Mouse (Mus musculus) left cerebral cortex, postnatal 25 days (tissue): ENCODE data around the gene Gatad2a. TPM values are rescaled to one million over a fixed set of nuclear protein-coding genes. Genes with fewer than 3 reads are reported as not detected.
A peak's percentile ranks its signal among the peaks of the same experiment; 100 is the strongest.

Experiments
- DNase-seq, 2 experiments: peaks; one replicate each; pipeline ENCODE4 v3.0.0; 2022; ENCODE audit warnings: low spot score in 2 of 2, mixed read lengths in 1 of 2
- intact Hi-C: fragments of 180-260 bp; cut with DNase I; formaldehyde crosslinking; loops from one replicate; pipeline ENCODE4 v1.15.1; 2025
- total RNA-seq, 2 experiments: library from RNA; stranded (reverse); gene quantifications; 2 replicates each; pipeline ENCODE4 v1.2.3; 2021

Gene Gatad2a
- total RNA-seq, 2 experiments from 2014 or later: 24.0 to 27.9 TPM

DNA sequence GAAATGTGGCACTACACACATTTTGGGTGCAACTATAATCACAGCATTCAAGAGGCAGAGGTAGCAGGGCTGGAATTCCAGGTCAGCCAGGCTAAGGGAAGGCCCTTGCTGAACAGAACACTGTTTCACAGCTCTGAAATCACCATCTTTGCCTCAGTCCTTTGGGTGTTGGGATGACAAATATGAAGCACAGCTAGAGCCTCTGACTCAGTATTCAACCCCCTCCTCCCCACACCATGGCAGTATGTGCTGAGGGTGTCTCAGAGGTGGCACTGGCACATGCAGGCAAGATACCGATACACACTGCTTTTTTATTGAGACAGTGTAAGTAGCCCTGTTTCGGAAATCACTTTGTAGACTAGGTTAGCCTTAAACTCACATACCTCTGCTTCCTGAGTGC is 89.9 kb downstream of the Gatad2a start:
- peak in 1 of 2 experiments; percentile 52 for DNase-seq
- intact Hi-C loops: no loop called here

DNA sequence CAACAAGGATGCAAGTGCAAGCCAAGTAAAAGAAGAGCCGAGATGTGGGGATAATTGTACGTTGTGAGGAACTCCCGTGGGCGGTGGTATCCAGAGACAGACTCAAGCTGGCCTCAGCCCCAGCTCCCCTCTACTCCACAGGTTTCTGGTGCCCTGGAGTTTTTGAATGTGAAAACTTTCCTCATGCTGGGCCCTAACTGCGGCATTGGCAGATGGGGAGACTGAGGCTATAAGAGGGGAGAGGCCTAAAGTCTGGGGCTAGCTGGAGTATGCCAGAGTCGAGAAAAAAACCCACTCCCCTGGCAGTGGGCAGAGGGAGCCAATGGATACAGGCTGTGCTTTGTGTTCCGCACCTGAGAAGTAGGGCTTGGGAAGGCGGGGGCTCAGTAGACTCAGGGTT is 92.1 kb downstream of the Gatad2a start:
- intact Hi-C loops: loop anchor here (5.0 kb wide), 1 partner anchor 308 kb away; the partner anchor contains the start of gene Slc25a42
- no peak for DNase-seq

- intact Hi-C loops: loop anchor here (5.0 kb wide), 1 partner anchor 309 kb away; the partner anchor contains the start of gene Slc25a42
- DNase-seq: peak; percentile 99 to 100
Observed at GRCm38 (mm10) chr8:69903063-69903542, 93.1 kb downstream of the Gatad2a start.

- intact Hi-C loops: loop anchor here (5.0 kb wide), 1 partner anchor 310 kb away; the partner anchor contains the start of gene Slc25a42
- DNase-seq: no peak
Observed at GRCm38 (mm10) chr8:69902163-69903062, 93.8 kb downstream of the Gatad2a start, which contains the start of the genes Tssk6, Ndufa13 and Yjefn3. TSS of gene Tssk6 (plus strand) at chr8:69902184. TSS of gene Ndufa13 (minus strand) at chr8:69902558. TSS of gene Yjefn3 (minus strand) at chr8:69902712.

DNA sequence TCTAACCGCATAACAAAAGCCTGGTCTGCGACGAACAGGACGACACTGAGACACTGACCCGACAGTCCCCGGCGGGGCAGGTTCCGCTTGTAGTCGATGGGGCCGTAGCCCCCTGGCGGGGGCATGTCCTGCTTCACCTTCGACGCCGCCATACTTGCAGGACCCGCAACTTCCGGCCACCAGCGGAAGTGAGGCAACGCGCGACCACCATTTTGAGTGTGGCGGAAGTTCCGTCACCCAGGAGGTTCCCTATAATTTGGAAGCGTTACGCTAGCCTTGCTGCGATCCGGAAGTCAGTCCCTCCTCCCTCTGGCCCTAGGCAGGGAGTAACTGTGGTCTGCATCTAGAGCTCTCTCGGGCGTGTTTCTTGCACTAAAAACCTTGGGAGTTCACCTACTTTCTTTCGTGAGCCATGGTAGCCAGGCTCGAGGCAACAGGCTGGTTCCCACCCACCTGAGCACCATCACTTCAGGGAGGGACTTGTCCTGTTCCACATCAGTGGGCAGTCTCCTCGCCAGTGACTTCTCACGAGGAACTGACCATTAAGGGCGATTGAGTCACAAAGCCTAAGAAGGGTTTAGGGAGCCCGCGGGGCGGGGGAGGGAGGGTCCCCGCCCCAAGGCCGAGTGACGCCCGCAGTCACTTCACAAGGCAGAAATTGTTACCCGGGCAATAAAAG is 94.6 kb downstream of the Gatad2a start:
- intact Hi-C loops: loop anchor here (5.0 kb wide), 1 partner anchor 311 kb away; the partner anchor contains the start of gene Slc25a42
- peak; percentile 97 to 98 for DNase-seq

DNA sequence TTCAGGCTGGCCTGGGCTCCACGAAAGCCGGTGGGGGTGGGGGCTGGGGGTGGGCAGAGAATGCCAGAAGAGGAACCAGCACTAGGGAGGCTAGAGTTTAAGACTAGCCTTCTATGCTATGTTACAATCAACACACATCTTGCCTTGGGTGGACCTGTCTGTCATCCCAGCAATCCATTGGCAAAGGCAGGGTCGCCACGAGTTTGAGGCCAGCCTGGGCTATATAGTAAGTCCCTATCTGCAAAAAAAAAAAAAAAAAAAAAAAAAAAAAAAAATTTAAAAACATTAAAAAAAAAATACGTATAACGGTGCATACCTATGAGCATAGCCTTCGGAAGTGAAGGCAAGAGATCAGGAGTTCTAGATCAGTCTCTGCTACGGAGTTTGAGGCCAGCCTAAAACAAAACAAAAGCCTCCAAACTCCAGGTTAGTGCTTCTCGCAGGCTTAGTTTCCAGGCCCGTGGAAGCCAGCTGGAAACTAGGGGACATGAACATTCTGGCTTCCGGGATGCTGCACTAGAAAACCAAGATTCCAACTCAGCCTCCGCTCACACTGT is 95.2 kb downstream of the Gatad2a start:
- no peak for DNase-seq
- intact Hi-C loops: loop anchor here (5.0 kb wide), 1 partner anchor 311 kb away; the partner anchor contains the start of gene Slc25a42

GRCm38 (mm10) chr8:69899876-69900275 is 96.3 kb downstream of the Gatad2a start:
- intact Hi-C loops: loop anchor here (5.0 kb wide), 1 partner anchor 312 kb away; the partner anchor contains the start of gene Slc25a42
- no peak for DNase-seq

- no peak for DNase-seq
- intact Hi-C loops: no loop called here
Observed at GRCm38 (mm10) chr8:69897857-69898256, 98.3 kb downstream of the Gatad2a start.

DNA sequence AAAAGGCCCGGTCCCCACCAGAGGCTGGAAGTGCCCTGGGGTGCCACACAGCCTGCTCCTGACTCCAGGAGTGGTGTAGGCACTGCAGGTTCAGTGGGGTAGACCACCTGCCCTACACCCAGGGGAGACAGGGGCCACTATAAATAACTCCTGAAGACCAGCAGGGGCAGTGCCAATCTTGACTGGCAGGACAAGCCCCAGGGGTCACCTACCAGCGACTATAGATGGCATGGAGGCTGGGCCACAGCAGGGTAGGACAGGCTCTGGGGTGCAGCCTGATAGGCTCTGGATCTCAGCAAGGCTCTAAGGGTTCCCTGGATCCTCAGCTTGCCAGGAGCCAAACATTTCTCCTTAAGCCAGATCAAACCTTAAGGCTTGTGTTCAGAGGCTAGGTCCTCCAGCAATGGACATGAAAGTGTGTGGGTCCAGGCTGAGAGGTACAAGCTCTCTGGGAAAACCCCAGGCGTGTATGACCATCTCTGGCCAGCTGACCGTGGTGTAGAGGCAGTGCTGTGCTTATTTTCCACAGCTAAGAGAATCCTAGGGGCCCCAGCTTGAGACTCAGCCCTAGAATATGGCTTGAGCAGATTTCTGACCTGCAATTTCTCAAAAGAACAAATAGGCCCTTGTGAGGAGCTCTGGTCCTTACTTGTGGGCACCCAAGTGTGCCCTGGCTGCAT is 100.3 kb downstream of the Gatad2a start:
- DNase-seq: no peak
- intact Hi-C loops: no loop called here

DNA sequence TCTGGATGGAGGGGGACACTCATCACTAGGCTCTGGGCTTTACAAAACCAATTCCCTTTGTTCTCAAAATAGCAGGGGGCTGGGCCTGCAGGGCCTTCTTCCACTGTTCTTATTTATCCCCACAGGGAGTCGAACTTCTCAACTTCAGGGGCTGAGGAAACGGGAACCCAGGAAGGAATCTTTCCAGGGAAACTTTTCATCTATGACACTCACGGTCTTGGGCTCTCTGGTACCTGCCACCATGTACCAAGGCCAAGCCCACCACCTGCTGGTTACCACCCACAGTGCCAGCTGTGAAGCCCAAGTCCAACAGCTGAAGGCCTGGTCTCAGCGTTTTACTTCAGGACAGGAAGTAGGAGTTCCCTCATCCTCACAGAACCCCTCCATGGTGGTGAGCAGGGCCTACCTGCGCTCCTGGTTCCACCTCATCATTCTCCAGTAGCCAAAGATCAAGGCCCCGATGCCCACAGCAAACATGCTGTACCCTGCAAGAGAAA is 101.3 kb downstream of the Gatad2a start:
- DNase-seq: no peak
- intact Hi-C loops: no loop called here

DNA sequence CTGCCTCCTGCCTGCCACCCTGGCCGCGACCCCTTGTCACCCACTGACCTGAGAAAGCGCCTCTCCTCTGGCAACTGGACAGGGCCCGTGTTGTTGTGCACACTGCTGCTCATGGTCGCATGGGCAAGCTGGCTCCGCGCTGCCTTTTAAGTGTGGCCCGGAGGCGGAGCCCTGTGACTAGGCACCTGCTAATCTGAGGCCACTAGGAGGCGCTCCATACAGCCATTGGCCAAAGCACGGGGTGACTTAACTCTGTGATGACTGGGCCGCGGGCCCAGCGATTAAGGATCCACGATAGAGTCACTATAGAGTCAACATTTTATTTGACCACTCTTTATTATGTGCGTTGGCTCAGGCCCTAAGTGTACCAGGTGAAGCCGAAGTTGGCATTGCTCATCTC is 102.3 kb downstream of the Gatad2a start:
- DNase-seq: peak; percentile 48 to 56
- intact Hi-C loops: no loop called here

DNA sequence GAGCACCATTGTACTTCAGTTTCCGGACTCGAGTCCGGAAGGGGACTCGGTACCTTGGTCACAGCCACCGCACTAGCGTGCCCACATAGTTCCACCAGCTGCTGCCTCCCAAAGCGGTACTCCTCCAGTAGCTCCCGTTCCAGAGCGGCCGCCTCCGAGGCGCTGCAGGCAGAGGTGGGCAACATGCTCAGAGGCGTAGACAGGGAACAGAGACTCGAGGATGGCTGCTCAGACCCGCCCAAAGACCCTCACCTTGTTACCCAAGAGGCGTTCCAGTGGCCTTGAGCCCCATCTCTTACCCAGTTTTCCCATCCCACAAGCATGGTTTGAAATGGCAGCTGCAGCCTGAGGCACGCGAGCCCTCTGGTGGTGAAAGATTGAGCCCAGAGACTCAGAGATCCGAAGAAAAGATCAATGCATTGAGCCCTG is 105.4 kb downstream of the Gatad2a start:
- intact Hi-C loops: no loop called here
- DNase-seq: peak; percentile 71 to 83

DNA sequence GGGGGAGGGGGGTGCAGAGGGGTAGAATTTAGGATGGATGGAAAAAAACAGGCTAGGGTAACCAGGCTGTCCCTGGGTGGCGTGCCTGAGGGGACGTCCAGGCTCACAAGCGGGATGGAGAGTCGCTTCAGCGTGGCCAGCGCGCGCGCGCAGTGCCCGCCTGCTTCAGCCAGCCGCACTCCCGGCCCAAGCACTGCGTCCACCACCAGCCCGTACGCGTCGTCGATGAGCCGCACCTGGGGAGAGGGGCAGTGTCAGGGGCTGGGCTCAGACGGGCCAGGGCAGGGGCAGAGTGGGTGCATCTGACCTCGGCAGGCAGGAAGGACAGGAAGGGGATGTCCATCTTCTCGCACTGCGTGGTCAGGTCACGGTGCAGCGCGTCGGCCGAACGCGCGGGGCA is 107.3 kb downstream of the Gatad2a start:
- intact Hi-C loops: no loop called here
- DNase-seq: no peak

DNA sequence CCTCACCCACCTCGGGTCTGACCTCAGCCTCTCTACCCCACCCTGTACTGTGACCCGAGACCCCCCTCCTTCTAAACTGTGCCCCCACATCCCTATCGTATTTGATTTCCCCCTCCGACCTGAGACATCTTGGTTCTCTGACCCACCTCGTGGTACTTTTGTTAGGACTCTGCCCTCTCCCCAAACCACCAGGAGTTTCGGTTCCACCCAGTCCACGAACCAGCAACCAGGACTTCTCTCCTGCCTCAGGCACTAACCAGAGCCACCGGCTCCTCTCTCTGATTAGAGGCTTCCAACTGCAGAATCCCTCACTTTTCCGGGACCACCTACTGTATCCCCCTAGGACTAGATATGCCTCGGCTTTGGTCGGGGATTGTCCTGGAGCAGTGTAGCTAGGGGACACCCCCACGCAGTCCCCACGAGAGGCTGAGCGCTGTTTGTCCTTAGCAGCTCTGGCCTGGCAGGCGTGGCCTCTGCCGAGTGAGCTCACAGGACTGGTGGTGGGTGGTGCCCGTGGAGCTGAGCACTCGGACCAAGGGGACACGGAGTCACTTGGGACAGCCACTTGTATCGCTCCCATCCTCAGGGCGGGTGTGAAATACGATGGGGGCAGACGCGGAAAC is 107.8 kb downstream of the Gatad2a start:
- no peak for DNase-seq
- intact Hi-C loops: no loop called here

DNA sequence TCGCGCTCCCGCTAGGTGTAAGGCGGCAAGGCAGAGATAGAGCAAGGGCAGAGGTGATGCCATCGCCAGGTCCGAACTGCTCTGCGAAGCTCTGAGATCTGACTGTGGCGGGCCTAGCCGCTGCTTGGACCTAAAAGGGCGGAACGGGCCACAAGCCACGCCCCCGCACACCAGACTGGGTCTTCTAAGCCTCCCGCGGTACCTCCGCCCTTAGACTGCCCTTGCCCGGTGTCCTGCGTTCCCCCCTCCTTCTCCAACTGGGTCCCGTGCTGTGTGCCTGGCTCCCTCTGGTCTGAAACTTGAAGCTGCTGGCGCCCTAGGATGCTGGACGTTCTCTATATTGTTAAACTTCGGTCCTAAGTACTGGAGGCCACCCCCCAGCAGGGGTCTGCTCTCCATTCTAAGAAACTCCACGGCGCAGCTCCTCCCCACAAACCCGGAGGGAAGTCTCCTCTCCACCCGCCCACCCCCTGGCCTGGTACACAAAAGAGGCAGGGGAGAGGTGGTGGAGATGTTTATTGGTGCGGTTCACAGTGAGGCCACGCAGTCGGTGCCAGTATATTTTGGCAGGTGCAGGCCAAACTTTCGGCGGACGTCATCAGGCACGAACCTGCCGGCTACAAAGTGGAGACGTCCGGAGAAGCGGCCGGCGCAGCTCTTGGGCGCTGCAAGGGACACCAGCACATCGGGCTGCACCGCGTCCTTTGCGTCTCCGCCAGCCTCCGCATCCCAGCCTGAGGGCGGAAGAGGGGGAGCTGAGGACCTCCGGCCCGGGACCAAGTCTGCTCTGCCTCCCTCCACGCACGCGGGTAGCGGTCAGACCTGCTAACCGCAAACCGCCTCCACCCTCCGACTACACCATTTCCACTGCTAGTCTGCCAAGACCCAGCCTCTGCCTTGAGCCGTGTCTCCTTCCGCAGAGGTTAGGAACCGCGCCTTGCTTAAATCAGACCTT is 108.6 kb downstream of the Gatad2a start, which contains the start of gene Cilp2:
Cilp2 (minus strand) TSS at position 399 of the 955 bp plus-strand sequence.
- intact Hi-C loops: no loop called here
- no peak for DNase-seq

GRCm38 (mm10) chr8:69884141-69884540 is 112.0 kb downstream of the Gatad2a start:
- intact Hi-C loops: no loop called here
- DNase-seq: no peak

- DNase-seq: no peak
- intact Hi-C loops: no loop called here
Observed at GRCm38 (mm10) chr8:69882833-69883600, 113.2 kb downstream of the Gatad2a start.
